Mouse (Mus musculus): ENCODE results near the gene Fam118b. TPM values are rescaled to one million over a fixed set of nuclear protein-coding genes. Genes with fewer than 3 reads are reported as not detected.

The Fam118b gene
- 12.7 and 19.1 TPM in 2 replicates for total RNA-seq (2012; rRNA removed)
- 21.3 and 22.2 TPM in 2 replicates for total RNA-seq (2014; rRNA removed)
- polyA plus RNA-seq (2012; ENCODE audit: insufficient read length, low read depth), result 27.7 and 28.7 TPM in 2 replicates

- Histone ChIP-seq H3K79me2 (replicated peaks; ENCODE audit: control insufficient read depth, extremely low read depth, insufficient read depth, poor library complexity, severe bottlenecking) (peaks cover 10% of the 10 kb centered on the region), H3K4me1 (ENCODE audit: control insufficient read depth in 1 of 2, insufficient read depth in 2 of 2) (peaks cover 0 to 52% of the 10 kb centered on the region in 2 experiments; a peak in 2 of 4 replicates), H3K27ac (ENCODE audit: insufficient read depth, low read depth) (no peak within 1 kb of the TSS), H3K4me2 (ENCODE audit: insufficient read depth, low read depth, poor library complexity, severe bottlenecking) (peak within 1 kb of the TSS; percentile 96), H3K27me3 (replicated peaks) (no peaks in the 10 kb centered on the region), H3K36me3 (replicated peaks in 1 of 2; ENCODE audit: control insufficient read depth in 1 of 2, insufficient read depth in 1 of 2, low read length in 1 of 2) (peaks cover 14 to 38% of the 10 kb centered on the region in 2 experiments), H3K9me3 (replicated peaks; ENCODE audit: low read length) (no peaks in the 10 kb centered on the region), H3K9ac (ENCODE audit: insufficient read depth, low read depth) (peak within 1 kb of the TSS; percentile 90), H3K4me3 (replicated peaks in 1 of 3; ENCODE audit: low read depth in 2 of 3, low read length in 2 of 3, poor library complexity in 1 of 3) (peak within 1 kb of the TSS; percentile 62 to 94 (median 86))
- in situ Hi-C loops (cut with MboI; ENCODE audit: low pct_ligation_motif_present, low pct_unique_long_range_greater_than_20kb, low sequenced_read_pairs), result no loop called here
- dilution Hi-C loops (cut with MboI; ENCODE audit: extremely low pct_ligation_motif_present, extremely low pct_unique_long_range_greater_than_20kb, low sequenced_read_pairs), result no loop called here
- peak; percentile 77; the same call in 1 of the 2 replicates for TF ChIP-seq CHD1 (IDR thresholded peaks at IDR 0.05; ENCODE audit: low read depth, low read length)
- no peak for TF ChIP-seq ZKSCAN1 (IDR thresholded peaks at IDR 0.05; ENCODE audit: borderline replicate concordance, low read depth, low read length)
- TF ChIP-seq PAX5 (IDR thresholded peaks at IDR 0.05; ENCODE audit: low read length), result no peak
- peak; percentile 51 for TF ChIP-seq IRF4 (IDR thresholded peaks at IDR 0.05; ENCODE audit: low read depth, low read length)
- no peak for TF ChIP-seq SMC3 (IDR thresholded peaks at IDR 0.05; ENCODE audit: low read depth, low read length)
- peak; percentile 88 for TF ChIP-seq MXI1 (IDR thresholded peaks at IDR 0.05; ENCODE audit: low read depth, low read length)
- TF ChIP-seq KAT2A (IDR thresholded peaks at IDR 0.05; ENCODE audit: insufficient replicate concordance, low read length), result no peak
- no peak for TF ChIP-seq ZC3H11A (IDR thresholded peaks at IDR 0.05; ENCODE audit: low read depth, low read length)
- 0 out of 2 replicates have a peak, but pooled peaks have one; percentile 33 for TF ChIP-seq RCOR1 (conservative IDR thresholded peaks at IDR 0.05; ENCODE audit: low read depth, low read length)
- no peak for TF ChIP-seq E2F4 (IDR thresholded peaks at IDR 0.05; ENCODE audit: insufficient replicate concordance, low read depth, low read length)
- peak; percentile 98 for TF ChIP-seq USF2 (conservative IDR thresholded peaks at IDR 0.05; ENCODE audit: low read depth, low read length)
- no peak for TF ChIP-seq CTCF (conservative IDR thresholded peaks at IDR 0.05 in 1 of 2, IDR thresholded peaks at IDR 0.05 in 1 of 2; ENCODE audit: low read depth in 2 of 2, low read length in 2 of 2)
- TF ChIP-seq ELF1 (IDR thresholded peaks at IDR 0.05; ENCODE audit: low read depth, low read length), result peak; percentile 55; the same call in 1 of the 2 replicates
- TF ChIP-seq MEF2A (IDR thresholded peaks at IDR 0.05; ENCODE audit: borderline replicate concordance, low read depth, low read length), result peak; percentile 24; the same call in 1 of the 2 replicates
- peak; percentile 86 for TF ChIP-seq TCF12 (IDR thresholded peaks at IDR 0.05; ENCODE audit: low read depth, low read length)
- TF ChIP-seq POLR2AphosphoS2 (IDR thresholded peaks at IDR 0.05; ENCODE audit: low read depth, low read length), result 0 out of 2 replicates have a peak, but pooled peaks have one; percentile 46
- peak; percentile 41; the same call in 1 of the 2 replicates for TF ChIP-seq ETS1 (conservative IDR thresholded peaks at IDR 0.05; ENCODE audit: low read depth, low read length)
- no peak for TF ChIP-seq CHD2 (IDR thresholded peaks at IDR 0.05; ENCODE audit: low read length)
- peak; percentile 88 for TF ChIP-seq SIN3A (IDR thresholded peaks at IDR 0.05; ENCODE audit: low read length)
- peak; percentile 96 for TF ChIP-seq POLR2A (IDR thresholded peaks at IDR 0.05; ENCODE audit: low read depth, low read length)
- 0 out of 2 replicates have a peak, but pooled peaks have one; percentile 17 for TF ChIP-seq EP300 (IDR thresholded peaks at IDR 0.05; ENCODE audit: low read length)
- peak; percentile 83 for TF ChIP-seq BHLHE40 (IDR thresholded peaks at IDR 0.05; ENCODE audit: low read depth, low read length)
- peak; percentile 97 for TF ChIP-seq MAX (IDR thresholded peaks at IDR 0.05; ENCODE audit: low read length)
- TF ChIP-seq UBTF (IDR thresholded peaks at IDR 0.05; ENCODE audit: low read depth, low read length), result 0 out of 2 replicates have a peak, but pooled peaks have one; percentile 33
- TF ChIP-seq NRF1 (IDR thresholded peaks at IDR 0.05; ENCODE audit: low read depth, low read length), result peak; percentile 92
- peak; percentile 95 for TF ChIP-seq MAZ (IDR thresholded peaks at IDR 0.05; ENCODE audit: low read depth, low read length)
- TF ChIP-seq GABPA (IDR thresholded peaks at IDR 0.05; ENCODE audit: insufficient replicate concordance, low read depth, low read length), result no peak
- no peak for TF ChIP-seq MAFK (IDR thresholded peaks at IDR 0.05; ENCODE audit: insufficient replicate concordance, low read length)
- no peak for TF ChIP-seq ZNF384 (IDR thresholded peaks at IDR 0.05; ENCODE audit: low read depth, low read length)
- TF ChIP-seq JUN (IDR thresholded peaks at IDR 0.05; ENCODE audit: insufficient read depth, low read depth, low read length), result no peak
- TF ChIP-seq JUND (conservative IDR thresholded peaks at IDR 0.05; ENCODE audit: low read depth, low read length), result no peak
- peak; percentile 77 for TF ChIP-seq HCFC1 (IDR thresholded peaks at IDR 0.05; ENCODE audit: low read depth, low read length)
- no peak for TF ChIP-seq RAD21 (IDR thresholded peaks at IDR 0.05; ENCODE audit: low read depth, low read length)
- peak; percentile 72 for TF ChIP-seq ZMIZ1 (IDR thresholded peaks at IDR 0.05; ENCODE audit: low read depth, low read length)
- peak; percentile 72 for TF ChIP-seq TBP (conservative IDR thresholded peaks at IDR 0.05; ENCODE audit: low read depth, low read length)
- TF ChIP-seq USF1 (IDR thresholded peaks at IDR 0.05; ENCODE audit: low read depth, low read length), result peak; percentile 99
- TF ChIP-seq MYC (IDR thresholded peaks at IDR 0.05; ENCODE audit: low read depth, low read length), result no peak; the same call in none of the 2 replicates
- TF ChIP-seq NELFE (IDR thresholded peaks at IDR 0.05; ENCODE audit: low read depth, low read length), result peak; percentile 92
- DNase-seq (ENCODE audit: extremely low read depth), result peak; percentile 89
Observed at GRCm38 (mm10) chr9:35267146-35267975, at the start of gene Fam118b, which contains the start of gene Rpusd4. Gene Fam118b (minus strand): TSS chr9:35267805. Gene Rpusd4 (plus strand): TSS chr9:35267865.

Measured in CH12.LX (cell line).